ENCODE assay signal across 9 mouse cellular contexts in the genomic region with DNA sequence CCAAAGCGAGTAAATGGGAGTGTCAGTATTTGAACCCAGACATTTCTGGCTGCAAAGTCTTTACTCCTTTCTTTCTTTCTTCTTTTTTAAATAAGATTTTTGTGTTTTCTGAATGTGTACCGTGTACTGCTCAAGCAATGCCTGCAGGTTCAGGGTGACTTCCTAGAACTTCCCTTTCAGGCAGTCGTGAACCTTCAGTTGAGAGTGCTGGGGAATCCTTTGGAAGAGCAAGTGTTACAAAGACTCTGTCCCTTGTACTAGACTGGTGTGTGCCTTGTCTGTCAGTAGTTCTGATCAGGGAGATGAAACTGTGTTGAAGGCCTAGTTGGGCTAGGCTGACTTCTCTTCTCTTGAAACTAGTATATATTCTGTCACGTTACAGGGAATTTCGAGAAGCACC. TPM values are rescaled to one million over a fixed set of nuclear protein-coding genes. Genes with fewer than 3 reads are reported as not detected.
DNase-seq lines count a peak whose midpoint lies in the region; ATAC-seq and TF ChIP-seq lines count a peak whose summit lies in the region.
"Had no signal": no experiment of that assay in that cellular context is flagged by ENCODE, and none has a peak within 500 bp of the region (broad histone marks: within the 10 kb centered on the region; RNA-seq: fewer than 3 reads in every experiment).

No protein-coding gene starts in this region.

- H3K4me3 ChIP-seq in megakaryocyte, embryonic 14.5 days (replicated peaks) = peak overlapping the region; percentile 99
- peak overlapping the region; percentile 51 for H3K4me3 ChIP-seq in embryonic facial prominence, embryonic 14.5 days (ENCODE audit: low read depth, low read length)
- H3K4me3 ChIP-seq in limb, embryonic 10.5 days = peak overlapping the region; percentile 82
- H3K4me3 ChIP-seq in small intestine, adult 2 months (ENCODE audit: low read depth, low read length) = peak overlapping the region; percentile 94

- H3K27ac ChIP-seq in embryonic facial prominence, embryonic 14.5 days (replicated peaks; ENCODE audit: low read depth, low read length) = peak overlapping the region; percentile 97; the same call in 1 of the 2 replicates
- H3K27ac ChIP-seq in limb, embryonic 10.5 days = peak overlapping the region; percentile 99
- peak overlapping the region; percentile 99 for H3K27ac ChIP-seq in small intestine, adult 2 months (ENCODE audit: insufficient read depth, low read depth, low read length)

- peaks cover 27% of the 10 kb centered on the region for H3K4me1 ChIP-seq in megakaryocyte, embryonic 14.5 days
- H3K4me1 ChIP-seq in embryonic facial prominence, embryonic 14.5 days (ENCODE audit: control insufficient read depth, insufficient read depth, low read length) = peaks cover 9% of the 10 kb centered on the region
- peaks cover 21% of the 10 kb centered on the region for H3K4me1 ChIP-seq in limb, embryonic 10.5 days
- peaks cover 3% of the 10 kb centered on the region; the same call in 1 of the 2 replicates for H3K4me1 ChIP-seq in small intestine, adult 2 months (ENCODE audit: control insufficient read depth, insufficient read depth, insufficient read length, low read length)

- TF ChIP-seq POLR2A in small intestine, adult 2 months (IDR thresholded peaks at IDR 0.05; ENCODE audit: low read depth, low read length) = no peak

- WGBS in embryonic facial prominence, embryonic 14.5 days = 34% methylated on average over 5 of the region's 5 CpGs
- WGBS in limb, embryonic 10.5 days = 45% methylated on average over 5 of the region's 5 CpGs
- WGBS in small intestine, adult 2 months = 18% methylated on average over 5 of the region's 5 CpGs

- TF ChIP-seq CTCF in small intestine, adult 2 months (IDR thresholded peaks at IDR 0.05; ENCODE audit: extremely low read depth, insufficient read length, insufficient replicate concordance, low read depth, low read length) = no peak

- no peaks in the 10 kb centered on the region for H3K9me3 ChIP-seq in megakaryocyte, embryonic 14.5 days
- H3K9me3 ChIP-seq in embryonic facial prominence, embryonic 14.5 days (ENCODE audit: control insufficient read depth, low read length) = no peaks in the 10 kb centered on the region
- no peaks in the 10 kb centered on the region for H3K9me3 ChIP-seq in limb, embryonic 10.5 days (replicated peaks)

- no peak for DNase-seq in embryonic facial prominence, embryonic 14.5 days (ENCODE audit: low spot score)
- no peak for DNase-seq in limb, embryonic 10.5 days (ENCODE audit: low spot score)
- no peak for DNase-seq in cerebellum, adult 18-20 months
- DNase-seq in thymus, adult 18-20 months = no peak
- no peak for DNase-seq in thymus, postnatal 25 days
- DNase-seq: right cerebral cortex, postnatal 14 days had no signal

- peak overlapping the region; percentile 75 for H3K9ac ChIP-seq in embryonic facial prominence, embryonic 14.5 days (ENCODE audit: low read depth, low read length)

- peak overlapping the region; percentile 95 for H3K4me2 ChIP-seq in embryonic facial prominence, embryonic 14.5 days (ENCODE audit: low read depth, low read length)

- no peak for ATAC-seq in megakaryocyte, adult 5-6 weeks (ENCODE audit: poor library complexity, severe bottlenecking)
- no peak for ATAC-seq in embryonic facial prominence, embryonic 14.5 days (ENCODE audit: low read depth)

- peaks cover 47% of the 10 kb centered on the region for H3K36me3 ChIP-seq in megakaryocyte, embryonic 14.5 days (replicated peaks; ENCODE audit: low read length)
- H3K36me3 ChIP-seq in embryonic facial prominence, embryonic 14.5 days (ENCODE audit: control insufficient read depth, insufficient read depth, low read length) = peaks cover 41% of the 10 kb centered on the region
- H3K36me3 ChIP-seq in limb, embryonic 10.5 days = peaks cover 49% of the 10 kb centered on the region
- peaks cover 11% of the 10 kb centered on the region for H3K36me3 ChIP-seq in small intestine, adult 2 months (ENCODE audit: control insufficient read depth, insufficient read depth, low read length)

- no peaks in the 10 kb centered on the region for H3K27me3 ChIP-seq in megakaryocyte, embryonic 14.5 days (replicated peaks)
- no peaks in the 10 kb centered on the region for H3K27me3 ChIP-seq in embryonic facial prominence, embryonic 14.5 days (replicated peaks; ENCODE audit: control insufficient read depth, insufficient read depth, low read length)
- no peaks in the 10 kb centered on the region for H3K27me3 ChIP-seq in limb, embryonic 10.5 days (ENCODE audit: low read depth, poor library complexity, severe bottlenecking)
- no peaks in the 10 kb centered on the region for H3K27me3 ChIP-seq in small intestine, adult 2 months (ENCODE audit: control insufficient read depth, insufficient read depth, low read length)

RNA-seq across cellular contexts. Expression of gene Mrpl51, which starts 1.2 kb away (rescaled TPM):
- polyA plus RNA-seq in megakaryocyte, embryonic 14.5 days (2012; ENCODE audit: insufficient read depth, low replicate concordance) = 68.3 and 124 TPM in 2 replicates
- total RNA-seq in megakaryocyte, adult 5-6 weeks (2015) = 91.9 and 106 TPM in 2 replicates
- total RNA-seq in megakaryocyte, adult 5-6 weeks (2017) = 72.8 and 81.9 TPM in 2 replicates
- 198 and 205 TPM in 2 replicates for polyA plus RNA-seq in embryonic facial prominence, embryonic 14.5 days (2014; fragmentation: Nextera tagmentation; extraction: Ambion mirVana)
- 213 and 231 TPM in 2 replicates for polyA plus RNA-seq in limb, embryonic 10.5 days (2016; fragmentation: Nextera tagmentation; extraction: Ambion mirVana)
- 41.6 and 62.7 TPM in 2 replicates for polyA plus RNA-seq in small intestine, adult 2 months (2012; rRNA removed)

RNA-seq across cellular contexts. Expression of gene Ncapd2, which starts 1.3 kb away (rescaled TPM):
- polyA plus RNA-seq in megakaryocyte, embryonic 14.5 days (2012; ENCODE audit: insufficient read depth, low replicate concordance) = 92.0 and 141 TPM in 2 replicates
- 195 and 225 TPM in 2 replicates for total RNA-seq in megakaryocyte, adult 5-6 weeks (2015)
- total RNA-seq in megakaryocyte, adult 5-6 weeks (2017) = 181 and 231 TPM in 2 replicates
- 76.7 and 90.8 TPM in 2 replicates for polyA plus RNA-seq in embryonic facial prominence, embryonic 14.5 days (2014; fragmentation: Nextera tagmentation; extraction: Ambion mirVana)
- 285 and 288 TPM in 2 replicates for polyA plus RNA-seq in limb, embryonic 10.5 days (2016; fragmentation: Nextera tagmentation; extraction: Ambion mirVana)
- polyA plus RNA-seq in small intestine, adult 2 months (2012; rRNA removed) = 24.3 and 53.4 TPM in 2 replicates

RNA-seq across cellular contexts. Expression of gene Vamp1, which starts 22.5 kb away (rescaled TPM):
- 1.4 and 1.9 TPM in 2 replicates for polyA plus RNA-seq in megakaryocyte, embryonic 14.5 days (2012; ENCODE audit: insufficient read depth, low replicate concordance)
- 12.6 and 13.9 TPM in 2 replicates for total RNA-seq in megakaryocyte, adult 5-6 weeks (2015)
- 7.9 and 8.9 TPM in 2 replicates for total RNA-seq in megakaryocyte, adult 5-6 weeks (2017)
- 2.4 and 2.7 TPM in 2 replicates for polyA plus RNA-seq in embryonic facial prominence, embryonic 14.5 days (2014; fragmentation: Nextera tagmentation; extraction: Ambion mirVana)
- polyA plus RNA-seq in limb, embryonic 10.5 days (2016; fragmentation: Nextera tagmentation; extraction: Ambion mirVana) = 3.2 and 3.9 TPM in 2 replicates
- polyA plus RNA-seq in small intestine, adult 2 months (2012; rRNA removed) = 5.0 and 7.7 TPM in 2 replicates

RNA-seq across cellular contexts. Expression of gene Gapdh, which starts 26.6 kb away (rescaled TPM):
- 5,967 and 19,384 TPM in 2 replicates for polyA plus RNA-seq in megakaryocyte, embryonic 14.5 days (2012; ENCODE audit: insufficient read depth, low replicate concordance)
- 2,892 and 2,923 TPM in 2 replicates for total RNA-seq in megakaryocyte, adult 5-6 weeks (2015)
- total RNA-seq in megakaryocyte, adult 5-6 weeks (2017) = 1,028 and 1,070 TPM in 2 replicates
- polyA plus RNA-seq in embryonic facial prominence, embryonic 14.5 days (2014; fragmentation: Nextera tagmentation; extraction: Ambion mirVana) = 1,831 and 1,850 TPM in 2 replicates
- polyA plus RNA-seq in limb, embryonic 10.5 days (2016; fragmentation: Nextera tagmentation; extraction: Ambion mirVana) = 2,585 and 3,112 TPM in 2 replicates
- 2,785 and 3,321 TPM in 2 replicates for polyA plus RNA-seq in small intestine, adult 2 months (2012; rRNA removed)

RNA-seq across cellular contexts. Expression of gene Tapbpl, which starts 38.8 kb away (rescaled TPM):
- polyA plus RNA-seq in megakaryocyte, embryonic 14.5 days (2012; ENCODE audit: insufficient read depth, low replicate concordance) = 4.5 and 6.0 TPM in 2 replicates
- 6.6 and 8.8 TPM in 2 replicates for total RNA-seq in megakaryocyte, adult 5-6 weeks (2015)
- total RNA-seq in megakaryocyte, adult 5-6 weeks (2017) = 19.2 and 21.2 TPM in 2 replicates
- 3.4 and 3.6 TPM in 2 replicates for polyA plus RNA-seq in embryonic facial prominence, embryonic 14.5 days (2014; fragmentation: Nextera tagmentation; extraction: Ambion mirVana)
- 1.0 and 1.8 TPM in 2 replicates for polyA plus RNA-seq in limb, embryonic 10.5 days (2016; fragmentation: Nextera tagmentation; extraction: Ambion mirVana)
- 25.3 and 45.1 TPM in 2 replicates for polyA plus RNA-seq in small intestine, adult 2 months (2012; rRNA removed)
